Mouse (Mus musculus) lung, postnatal 4 days (tissue): Measurements from ENCODE around the gene Zfp827.
"Not testable (repeated sequence)": the region's sequence is repeated elsewhere in the genome, so short reads cannot be mapped to it uniquely, and the experiment has no call there.

Experiments used
- DNase-seq, 2 experiments: peaks; one replicate each; pipeline ENCODE4 v3.0.0; 2021

Zfp827 gene

DNA sequence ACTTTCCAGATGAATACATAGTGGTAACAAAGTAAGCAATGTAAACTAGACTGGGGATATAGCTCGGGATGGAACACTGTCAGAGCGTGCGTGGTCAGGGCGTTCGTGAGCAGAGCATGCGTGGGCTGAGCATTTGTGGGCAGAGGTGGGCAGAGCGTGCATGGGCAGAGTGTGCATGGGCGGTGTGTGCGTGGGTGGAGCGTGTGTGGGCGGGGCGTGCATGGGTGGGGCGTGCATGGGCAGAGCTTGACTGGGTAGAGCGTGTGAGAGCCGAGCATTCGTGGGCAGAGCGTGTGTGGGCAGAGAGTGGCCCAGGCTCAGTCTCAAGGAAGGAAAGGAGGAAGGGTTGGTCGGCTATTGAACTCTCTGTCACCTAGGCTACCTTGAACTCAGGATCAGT, 84.2 kb downstream of the Zfp827 start:
- no peak for DNase-seq

GRCm38 (mm10) chr8:79113533-79113932, 85.3 kb downstream of the Zfp827 start:
- DNase-seq = no peak

- no peak for DNase-seq
These were observed 86.3 kb downstream of the Zfp827 start for GRCm38 (mm10) chr8:79114561-79114960.

DNA sequence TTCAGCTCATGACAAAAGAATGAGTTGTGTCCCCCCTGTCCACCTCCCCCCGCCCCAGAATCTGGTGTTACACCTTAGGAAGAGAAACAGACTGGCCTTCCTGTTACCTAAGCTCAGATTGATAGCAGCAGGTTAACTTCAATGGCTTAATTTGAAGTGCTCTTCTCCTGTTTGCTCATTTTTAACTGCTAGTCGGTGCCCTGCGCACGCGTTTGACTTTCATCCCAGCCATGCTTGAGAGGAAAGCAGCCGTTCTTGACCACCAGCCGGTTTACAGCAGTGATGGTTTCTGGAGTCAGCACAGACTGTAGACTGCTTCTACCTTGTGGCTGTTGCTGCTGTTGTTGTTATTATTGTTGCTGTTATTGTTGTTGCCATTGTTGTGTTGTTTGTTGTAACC, 88.2 kb downstream of the Zfp827 start:
- peak in 1 of 2 experiments; percentile 45 for DNase-seq

DNA sequence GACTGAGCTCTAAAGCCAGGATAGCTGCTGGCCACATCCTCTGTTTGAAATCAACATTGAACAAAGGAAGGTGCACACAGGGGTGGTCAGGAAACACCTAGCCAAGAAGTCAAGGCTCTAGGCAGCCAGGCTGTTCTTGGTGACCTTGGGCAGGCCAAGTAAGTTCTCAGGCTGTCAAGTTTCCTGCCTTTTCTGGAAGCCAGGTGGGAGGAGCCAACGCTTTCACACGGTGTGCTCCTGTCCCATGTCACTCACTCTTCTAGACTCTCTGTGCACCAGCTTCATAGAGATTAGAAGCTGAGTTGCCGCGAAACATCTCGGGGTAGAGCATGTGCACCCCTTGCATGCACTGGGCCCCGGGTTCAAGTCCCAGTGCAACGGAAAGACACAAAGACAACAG, 89.5 kb downstream of the Zfp827 start:
- DNase-seq = no peak

DNA sequence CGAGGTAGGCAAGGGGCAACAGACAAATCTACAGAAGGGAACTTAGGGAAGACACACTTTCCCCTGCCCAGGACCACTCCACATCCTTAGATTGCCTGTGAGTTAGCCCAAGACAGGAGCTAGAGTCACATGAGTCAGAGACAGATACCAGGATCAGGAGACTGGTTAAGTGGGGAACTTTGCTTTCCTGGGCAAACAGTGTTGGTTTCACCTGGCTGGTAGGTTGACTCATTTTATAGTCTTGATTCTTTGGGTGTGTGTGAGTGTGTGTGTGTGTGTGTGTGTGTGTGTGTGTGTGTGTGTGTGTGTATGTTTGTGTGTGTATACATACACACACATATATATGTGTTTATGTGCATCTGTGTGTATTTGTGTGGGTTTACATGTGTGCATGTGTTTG, 93.4 kb downstream of the Zfp827 start:
- DNase-seq = no peak

DNA sequence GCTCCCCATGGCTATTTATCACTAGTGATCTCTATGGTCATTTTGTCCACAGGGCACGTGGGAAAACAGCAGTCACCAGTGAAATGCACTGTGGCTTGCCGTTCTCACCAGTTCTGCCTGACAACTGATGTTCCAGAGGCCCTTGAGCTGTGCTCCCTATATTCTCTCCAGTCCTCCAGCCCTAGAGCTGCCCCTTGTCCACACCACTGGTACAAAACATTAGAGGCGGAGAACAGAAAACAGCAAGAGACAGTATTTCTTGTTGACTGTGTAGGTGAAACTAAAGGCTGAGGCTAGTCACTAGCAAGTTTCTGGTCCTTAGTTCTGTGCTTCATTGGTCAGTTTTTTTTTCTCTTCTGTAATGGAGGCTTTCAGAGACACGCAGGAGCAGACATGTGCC, 96.0 kb downstream of the Zfp827 start:
- no peak for DNase-seq

- DNase-seq = no peak
These were observed 99.1 kb downstream of the Zfp827 start for GRCm38 (mm10) chr8:79127211-79127816.

GRCm38 (mm10) chr8:79128534-79128933, 100.3 kb downstream of the Zfp827 start:
- not testable (repeated sequence) for DNase-seq

DNA sequence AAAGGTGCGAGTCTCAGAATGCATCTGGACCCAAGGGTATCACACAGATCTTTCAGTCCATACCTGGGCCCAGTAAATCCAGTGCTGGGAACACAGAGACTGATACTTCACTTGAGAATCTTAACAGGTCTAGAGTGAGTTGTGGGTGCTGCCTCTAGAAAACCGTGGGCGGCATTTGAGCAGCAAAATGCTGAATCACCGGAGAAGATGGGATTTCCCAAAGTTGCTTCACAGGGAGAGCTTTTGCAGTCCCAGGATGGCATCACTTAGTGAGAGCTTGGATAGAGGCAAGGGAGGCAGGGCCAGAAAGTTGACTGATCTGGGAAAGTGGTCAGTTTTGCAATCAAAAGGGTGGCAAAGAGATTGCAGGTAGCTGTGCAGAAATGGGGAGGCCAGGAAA, 111.4 kb downstream of the Zfp827 start:
- DNase-seq = no peak

GRCm38 (mm10) chr8:79140981-79141380, 112.7 kb downstream of the Zfp827 start:
- no peak for DNase-seq

DNA sequence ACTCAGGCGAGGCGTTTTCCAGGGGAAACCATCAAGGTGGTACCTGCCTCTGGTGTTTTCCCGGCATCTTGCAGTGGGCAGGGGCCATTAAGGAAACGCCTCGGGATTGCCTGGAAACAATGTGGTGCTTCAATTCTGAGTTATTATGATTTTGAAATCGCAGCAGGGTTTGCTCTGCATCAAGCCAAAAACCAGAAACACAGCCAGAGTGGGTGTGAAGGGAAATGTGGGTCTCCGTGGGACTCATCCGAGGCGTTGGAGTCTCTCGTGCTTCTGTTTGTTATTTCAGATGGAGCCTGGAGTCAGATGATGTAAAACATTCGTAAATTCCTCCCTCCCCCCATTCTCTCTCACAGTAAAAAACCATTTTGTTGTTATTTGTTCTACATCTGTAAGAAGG, 113.4 kb downstream of the Zfp827 start:
- no peak for DNase-seq

- no peak for DNase-seq
These were observed 115.5 kb downstream of the Zfp827 start for GRCm38 (mm10) chr8:79143729-79144128.

DNA sequence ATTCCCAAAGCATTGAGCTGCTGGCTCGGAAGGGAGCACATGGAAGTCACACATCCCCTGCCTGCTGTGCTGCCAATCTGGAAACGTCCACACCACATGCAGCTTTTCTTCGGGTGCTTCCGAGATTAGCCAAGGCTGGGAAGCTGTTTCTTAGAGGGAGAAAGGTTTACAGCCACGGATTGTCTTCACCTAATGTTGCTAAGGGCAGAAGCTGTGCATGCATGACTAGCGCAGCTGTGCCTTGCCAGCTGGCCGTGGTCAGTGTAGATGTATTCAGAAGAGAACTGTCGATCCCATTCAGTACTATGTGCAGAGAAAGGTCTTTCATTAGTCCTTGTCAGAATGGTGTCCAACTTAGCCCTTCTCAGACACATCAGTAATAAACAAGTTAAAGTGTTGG, 117.0 kb downstream of the Zfp827 start:
- no peak for DNase-seq

DNA sequence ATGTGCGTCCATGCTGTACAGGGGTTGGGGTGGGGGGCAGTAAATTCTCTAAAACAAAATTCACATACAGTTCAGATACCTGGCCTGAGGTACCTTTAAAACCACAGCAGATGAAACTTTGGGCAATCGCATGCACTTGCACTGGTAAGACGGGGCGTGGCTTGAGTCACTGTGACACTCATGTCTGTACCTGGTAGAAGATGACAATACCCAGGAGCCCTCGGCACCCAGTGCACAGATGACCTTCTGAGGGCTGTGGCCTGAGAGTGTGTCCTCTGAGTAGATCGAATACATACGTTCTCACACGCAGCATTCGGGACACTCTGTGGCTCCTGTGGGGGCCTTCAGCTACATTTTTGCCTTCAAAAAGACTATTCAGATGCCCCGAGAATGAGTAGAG, 117.4 kb downstream of the Zfp827 start:
- no peak for DNase-seq

- no peak for DNase-seq
These were observed 120.6 kb downstream of the Zfp827 start for GRCm38 (mm10) chr8:79148799-79149198.

GRCm38 (mm10) chr8:79149880-79150279, 121.6 kb downstream of the Zfp827 start:
- DNase-seq = no peak

GRCm38 (mm10) chr8:79150544-79151192, 122.4 kb downstream of the Zfp827 start:
- no peak for DNase-seq

DNA sequence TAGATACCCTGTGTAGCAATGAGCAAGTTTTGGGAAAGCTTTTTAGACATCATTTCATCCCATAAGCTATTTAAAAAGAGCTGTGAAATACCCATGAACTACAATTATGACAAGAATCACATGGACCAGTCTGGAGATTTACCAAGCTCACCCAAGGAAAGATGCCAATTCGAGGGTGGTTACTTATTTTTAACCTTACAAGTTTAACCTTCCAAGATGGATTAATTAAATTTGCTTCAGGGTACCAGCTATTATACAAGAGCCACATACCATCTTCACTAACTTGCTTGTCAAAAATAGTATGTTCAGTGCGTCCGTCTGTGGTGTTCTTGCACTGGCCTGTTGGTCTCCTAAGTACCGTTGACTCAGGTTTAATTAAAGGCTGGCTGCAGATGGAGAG, 123.4 kb downstream of the Zfp827 start:
- DNase-seq = no peak

- DNase-seq = no peak
These were observed 125.0 kb downstream of the Zfp827 start for GRCm38 (mm10) chr8:79153201-79153600.

DNA sequence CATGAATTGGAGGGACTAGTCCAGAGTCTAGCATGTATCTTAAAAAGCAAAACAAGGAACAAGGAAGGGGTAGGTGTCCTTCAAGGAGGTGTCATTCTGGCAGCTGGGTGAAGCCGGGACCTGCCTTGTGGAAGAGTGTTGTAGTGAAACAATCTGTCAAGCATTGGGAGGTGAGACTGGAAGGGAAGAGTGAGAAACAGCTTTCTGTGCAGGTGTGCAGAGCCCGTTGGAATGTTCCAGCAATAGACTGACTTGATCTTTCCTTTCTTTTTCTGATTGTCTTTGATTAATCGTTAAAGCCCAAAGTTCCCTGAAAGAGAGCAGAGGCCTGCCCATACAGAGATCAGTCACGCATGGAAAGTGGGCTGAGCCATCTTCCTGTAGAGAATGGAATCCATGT, 125.4 kb downstream of the Zfp827 start:
- no peak for DNase-seq

DNA sequence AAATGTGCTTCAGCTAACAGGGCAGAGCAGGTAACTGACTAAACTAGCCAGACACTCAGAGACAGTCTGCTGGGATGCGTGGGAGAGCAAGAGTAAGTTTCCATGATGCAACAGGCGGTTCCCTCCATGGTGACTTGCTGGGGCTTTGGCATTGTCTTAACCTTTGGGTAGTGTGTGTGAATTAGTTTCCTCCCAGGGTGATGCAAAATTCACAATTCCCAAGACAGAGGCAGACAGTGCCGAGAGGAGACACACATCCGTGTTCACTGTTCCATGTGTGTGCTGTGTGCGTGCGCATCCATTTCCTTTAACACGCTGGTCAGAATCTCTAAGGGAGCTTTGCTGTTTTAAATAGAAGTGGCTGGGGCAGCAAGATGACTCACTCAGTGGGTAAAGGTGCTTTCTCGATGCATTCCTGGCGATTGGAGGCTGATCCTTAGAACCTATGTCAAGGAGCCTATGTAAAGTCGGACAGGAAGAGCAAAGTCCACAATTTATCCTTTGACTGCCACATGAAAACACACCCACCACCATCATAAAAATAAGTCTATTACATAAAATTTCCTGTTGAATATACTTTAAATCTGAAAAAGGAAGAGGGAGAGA, 127.4 kb downstream of the Zfp827 start:
- no peak for DNase-seq

- no peak for DNase-seq
These were observed 129.1 kb downstream of the Zfp827 start for GRCm38 (mm10) chr8:79157366-79157765.

- DNase-seq = no peak
These were observed 130.1 kb downstream of the Zfp827 start for GRCm38 (mm10) chr8:79158357-79158756.

GRCm38 (mm10) chr8:79159397-79159796, 131.2 kb downstream of the Zfp827 start:
- DNase-seq = no peak
